13 mouse cellular contexts compared by ENCODE assay signal in genomic region chr1:36469811-36470444, GRCm38 (mm10). TPM values are rescaled to one million over a fixed set of nuclear protein-coding genes. Genes with fewer than 3 reads are reported as not detected.
DNase-seq lines count a peak whose midpoint lies in the region; ATAC-seq lines count a peak whose summit lies in the region.
"Had no signal": no experiment of that assay in that cellular context is flagged by ENCODE, and none has a peak within 500 bp of the region (broad histone marks: within the 10 kb centered on the region; RNA-seq: fewer than 3 reads in every experiment).

No protein-coding gene starts in this region.

- no peak for ATAC-seq in midbrain, embryonic 11.5 days (ENCODE audit: low FRiP score)
- ATAC-seq in frontal cortex, adult (ENCODE audit: low TSS enrichment): no peak

- peaks cover 26% of the 10 kb centered on the region for H3K4me1 ChIP-seq in midbrain, embryonic 11.5 days (ENCODE audit: control insufficient read depth, insufficient read depth, low read length)
- peaks cover 46% of the 10 kb centered on the region for H3K4me1 ChIP-seq in midbrain, embryonic 10.5 days

- peak; percentile 51 for DNase-seq in gastrocnemius, adult 18-20 months (ENCODE audit: low spot score)
- DNase-seq in gastrocnemius, postnatal 10 days: no peak
- DNase-seq in midbrain, embryonic 11.5 days (ENCODE audit: low spot score, missing footprints): peak; percentile 82
- no peak for DNase-seq in midbrain, embryonic 10.5 days (ENCODE audit: low spot score)
- DNase-seq in heart, postnatal 36 days: peak; percentile 19 to 31
- DNase-seq in kidney, adult 18-20 months: no peak
- no peak for DNase-seq in ovary, postnatal 36 days (ENCODE audit: low spot score)
- DNase-seq: cerebellum, postnatal 25 days; kidney, postnatal 25 days had no signal

- WGBS in midbrain, embryonic 11.5 days: 48% methylated on average over 2 of the region's 2 CpGs
- 41% methylated on average over 2 of the region's 2 CpGs for WGBS in midbrain, embryonic 10.5 days

- H3K4me3 ChIP-seq in midbrain, embryonic 11.5 days (ENCODE audit: low read depth, low read length): no peak overlapping the region
- H3K4me3 ChIP-seq in midbrain, embryonic 10.5 days: no peak overlapping the region

- no peaks in the 10 kb centered on the region for H3K27me3 ChIP-seq in midbrain, embryonic 11.5 days (ENCODE audit: control insufficient read depth, insufficient read depth, low read length)
- H3K27me3 ChIP-seq in midbrain, embryonic 10.5 days (ENCODE audit: low read depth, poor library complexity, severe bottlenecking): peaks cover 28% of the 10 kb centered on the region
- H3K27me3 ChIP-seq: CH12.LX; midbrain, embryonic 15.5 days had no signal

- H3K9me3 ChIP-seq in midbrain, embryonic 11.5 days (ENCODE audit: control insufficient read depth, low read length): no peaks in the 10 kb centered on the region
- no peaks in the 10 kb centered on the region for H3K9me3 ChIP-seq in midbrain, embryonic 10.5 days (replicated peaks)
- H3K9me3 ChIP-seq: midbrain, embryonic 15.5 days had no signal

- no peak overlapping the region for H3K27ac ChIP-seq in midbrain, embryonic 11.5 days (ENCODE audit: low read depth, low read length)
- no peak overlapping the region for H3K27ac ChIP-seq in midbrain, embryonic 10.5 days (replicated peaks)
- H3K27ac ChIP-seq: hindbrain, embryonic 14.5 days had no signal

- intact Hi-C loops in heart, postnatal 36 days (cut with DNase I): loop anchor here (5.0 kb wide), 1 partner anchor 163 kb away; the partner anchor contains the start of gene Arid5a

- H3K9ac ChIP-seq in midbrain, embryonic 11.5 days (ENCODE audit: low read length): no peak overlapping the region

- H3K4me2 ChIP-seq in midbrain, embryonic 11.5 days: no peak overlapping the region

- no peaks in the 10 kb centered on the region for H3K36me3 ChIP-seq in midbrain, embryonic 11.5 days (ENCODE audit: control insufficient read depth, insufficient read depth, low read length)
- no peaks in the 10 kb centered on the region for H3K36me3 ChIP-seq in midbrain, embryonic 10.5 days
- H3K36me3 ChIP-seq: midbrain, embryonic 15.5 days had no signal

RNA-seq across cellular contexts. Expression of gene Cnnm4, which starts 1.5 kb away (rescaled TPM):
- total RNA-seq in gastrocnemius, adult 18-20 months (2021): 1 to 10 TPM; 7.6 to 8.2 TPM
- 1 to 10 TPM; 4.3 to 5.7 TPM for total RNA-seq in gastrocnemius, postnatal 10 days (2021)
- 9.6 and 11.6 TPM in 2 replicates for polyA plus RNA-seq in midbrain, embryonic 11.5 days (2014; fragmentation: Nextera tagmentation; extraction: Ambion mirVana)
- 15.5 and 15.6 TPM in 2 replicates for polyA plus RNA-seq in midbrain, embryonic 10.5 days (2016; fragmentation: Nextera tagmentation; extraction: Ambion mirVana)
- total RNA-seq in heart, postnatal 36 days (2021): 1 to 10 TPM; 3.8 to 4.5 TPM

RNA-seq across cellular contexts. Expression of gene Lman2l, which starts 24.9 kb away (rescaled TPM):
- 10 to 100 TPM; 21.0 to 22.2 TPM for total RNA-seq in gastrocnemius, adult 18-20 months (2021)
- total RNA-seq in gastrocnemius, postnatal 10 days (2021): 10 to 100 TPM; 17.7 to 20.3 TPM
- polyA plus RNA-seq in midbrain, embryonic 11.5 days (2014; fragmentation: Nextera tagmentation; extraction: Ambion mirVana): 35.6 and 35.7 TPM in 2 replicates
- polyA plus RNA-seq in midbrain, embryonic 10.5 days (2016; fragmentation: Nextera tagmentation; extraction: Ambion mirVana): 63.5 and 69.9 TPM in 2 replicates
- total RNA-seq in heart, postnatal 36 days (2021): 10 to 100 TPM; 21.6 to 28.0 TPM

RNA-seq across cellular contexts. Expression of gene Cnnm3, which starts 41.7 kb away (rescaled TPM):
- total RNA-seq in gastrocnemius, adult 18-20 months (2021): 10 to 100 TPM; 11.6 TPM
- 10 to 100 TPM; 14.5 to 18.2 TPM for total RNA-seq in gastrocnemius, postnatal 10 days (2021)
- polyA plus RNA-seq in midbrain, embryonic 11.5 days (2014; fragmentation: Nextera tagmentation; extraction: Ambion mirVana): 3.7 and 4.3 TPM in 2 replicates
- polyA plus RNA-seq in midbrain, embryonic 10.5 days (2016; fragmentation: Nextera tagmentation; extraction: Ambion mirVana): 2.6 and 3.1 TPM in 2 replicates
- 10 to 100 TPM; 16.0 to 19.2 TPM for total RNA-seq in heart, postnatal 36 days (2021)

Comparison
In these comparisons a context has a peak if more than half of its experiments do, and no peak if none do; other contexts are left out.
1. DNase-seq: peak in gastrocnemius, adult 18-20 months (single experiment), midbrain, embryonic 11.5 days (single experiment) and heart, postnatal 36 days (2 of 2); none in gastrocnemius, postnatal 10 days (single experiment), midbrain, embryonic 10.5 days (single experiment), kidney, adult 18-20 months (single experiment) and ovary, postnatal 36 days (single experiment).